Mouse (Mus musculus) E14TG2a.4 (cell line): Measurements from ENCODE around the gene Pnma1.

Experiments used
- CTCF ChIP-seq: conservative IDR thresholded peaks from 2 replicates; pipeline ENCODE4 v1.5.1; 2014; ENCODE audit warnings: low read length
- NANOG ChIP-seq: IDR thresholded peaks from 2 replicates; pipeline ENCODE4 v1.6.1; 2014; ENCODE audit warnings: borderline replicate concordance, low read length, mixed read lengths
- POU5F1 ChIP-seq: IDR thresholded peaks from 2 replicates; pipeline ENCODE4 v1.6.1; 2014; ENCODE audit warnings: low read length, borderline replicate concordance

DNA sequence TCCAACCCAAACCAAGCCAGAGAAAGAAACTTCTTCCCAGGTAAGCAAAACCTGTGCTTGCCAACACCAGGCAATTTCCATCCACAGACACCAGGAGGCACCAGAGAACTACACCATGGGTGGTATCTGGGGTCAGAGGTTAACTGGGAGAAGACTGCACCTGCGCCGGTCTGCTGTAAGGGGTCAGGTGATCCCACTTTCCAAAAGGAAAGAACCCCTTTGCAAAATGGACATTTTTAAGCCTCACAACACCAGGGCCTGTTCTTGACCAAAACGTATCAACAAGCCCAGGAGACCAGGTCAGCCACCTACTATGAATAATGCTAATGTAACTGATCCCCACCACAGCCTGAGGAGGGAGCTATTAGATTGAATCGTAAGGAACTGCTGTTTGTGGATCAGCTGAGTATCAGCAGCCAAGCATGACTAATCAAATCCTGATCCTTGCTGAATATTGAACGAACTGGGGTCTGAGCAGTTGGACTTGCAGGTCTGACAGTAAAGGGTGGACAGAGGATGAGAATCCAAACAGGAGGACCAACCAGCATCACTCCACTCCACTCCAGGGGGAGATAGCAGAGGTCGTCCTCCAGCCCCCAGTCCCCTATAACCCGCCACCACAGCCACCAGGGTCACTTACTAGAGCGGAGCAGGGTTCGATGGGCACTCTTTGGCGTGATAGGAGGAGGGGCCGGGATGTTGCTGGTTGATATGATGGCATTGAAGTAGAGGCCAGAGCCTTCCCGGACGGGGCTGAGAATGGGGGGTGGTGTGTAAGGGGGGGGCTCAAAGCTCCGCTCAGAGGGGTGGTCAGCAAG is 13.5 kb upstream of the Pnma1 start:
- peak; percentile 84 for TF ChIP-seq CTCF
- no peak for TF ChIP-seq POU5F1
- no peak for TF ChIP-seq NANOG
